Mouse (Mus musculus): Measurements from ENCODE around the gene Tmem144.

DNA sequence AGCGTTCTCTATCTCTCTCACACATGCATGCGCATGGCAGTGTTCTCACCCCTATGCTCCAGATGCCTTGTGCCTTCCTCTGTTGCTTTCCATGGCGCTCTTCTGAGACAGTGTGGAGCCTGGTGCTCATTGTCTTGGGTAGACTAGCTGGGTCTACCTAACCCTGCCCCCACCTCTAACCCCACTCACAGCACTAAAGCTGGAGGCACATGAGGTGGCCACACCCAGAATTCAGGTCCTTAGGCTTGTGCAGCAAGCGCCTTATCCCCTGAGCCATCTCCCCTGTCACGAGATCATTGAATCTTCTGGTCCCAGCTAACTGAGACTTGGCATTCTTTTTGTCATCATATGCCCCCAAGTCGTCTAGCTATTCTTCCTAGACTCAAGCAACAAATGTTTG is 48.7 kb upstream of the Tmem144 start:
- TF ChIP-seq CTCF (IDR thresholded peaks at IDR 0.05; ENCODE audit: borderline replicate concordance, insufficient read depth, low read depth, low read length) (no peak), POLR2A (IDR thresholded peaks at IDR 0.05; ENCODE audit: borderline replicate concordance, insufficient read depth, low read length) (no peak)

Measured in cerebellum, adult 2 months (tissue).